Mouse (Mus musculus): ENCODE measurements around the gene Spag17.

GRCm38 (mm10) chr3:99858922-99859321 lies 26.3 kb upstream of the Spag17 start:
- peak; percentile 30 for TF ChIP-seq CTCF (conservative IDR thresholded peaks at IDR 0.05; ENCODE audit: low read length)
- TF ChIP-seq NANOG (IDR thresholded peaks at IDR 0.05; ENCODE audit: borderline replicate concordance, low read length): no peak
- TF ChIP-seq POU5F1 (IDR thresholded peaks at IDR 0.05; ENCODE audit: borderline replicate concordance, low read length): no peak
